Mouse (Mus musculus) ZHBTc4 (cell line): ENCODE results near the gene 0610010K14Rik.

ENCODE experiments used
- DNase-seq: peaks from one replicate; pipeline ENCODE4 v3.0.0-alpha.2; 2011; ENCODE audit warnings: low read depth, low spot score

Gene 0610010K14Rik

GRCm38 (mm10) chr11:70216103-70216502, 21.6 kb downstream of the 0610010K14Rik start:
- DNase-seq, result no peak

- peak; percentile 25 for DNase-seq
Observed at GRCm38 (mm10) chr11:70215301-70215700, 22.4 kb downstream of the 0610010K14Rik start.

- peak; percentile 32 for DNase-seq
Observed at GRCm38 (mm10) chr11:70214856-70215209, 22.9 kb downstream of the 0610010K14Rik start.

GRCm38 (mm10) chr11:70214191-70214855, 23.4 kb downstream of the 0610010K14Rik start:
- DNase-seq, result no peak

- peak; percentile 39 for DNase-seq
Observed at GRCm38 (mm10) chr11:70213736-70214135, 24.0 kb downstream of the 0610010K14Rik start.

GRCm38 (mm10) chr11:70212896-70213295, 24.8 kb downstream of the 0610010K14Rik start:
- DNase-seq, result peak; percentile 68

- no peak for DNase-seq
Observed at GRCm38 (mm10) chr11:70212423-70212822, 25.3 kb downstream of the 0610010K14Rik start, which contains the start of gene Slc16a11. Slc16a11 (plus strand) TSS chr11:70212752.

- no peak for DNase-seq
Observed at GRCm38 (mm10) chr11:70211972-70212371, 25.7 kb downstream of the 0610010K14Rik start.

GRCm38 (mm10) chr11:70210681-70211080, 27.0 kb downstream of the 0610010K14Rik start:
- no peak for DNase-seq

GRCm38 (mm10) chr11:70208778-70209388, 28.8 kb downstream of the 0610010K14Rik start:
- no peak for DNase-seq

- DNase-seq, result no peak
Observed at GRCm38 (mm10) chr11:70207283-70207682, 30.4 kb downstream of the 0610010K14Rik start.

- DNase-seq, result no peak
Observed at GRCm38 (mm10) chr11:70206801-70207200, 30.9 kb downstream of the 0610010K14Rik start.

GRCm38 (mm10) chr11:70201691-70202090, 36.0 kb downstream of the 0610010K14Rik start:
- DNase-seq, result peak; percentile 86

GRCm38 (mm10) chr11:70200036-70200608, 37.6 kb downstream of the 0610010K14Rik start:
- no peak for DNase-seq

- no peak for DNase-seq
Observed at GRCm38 (mm10) chr11:70199107-70199506, 38.6 kb downstream of the 0610010K14Rik start.

- DNase-seq, result no peak
Observed at GRCm38 (mm10) chr11:70198332-70198731, 39.4 kb downstream of the 0610010K14Rik start.

GRCm38 (mm10) chr11:70193354-70194285, 44.1 kb downstream of the 0610010K14Rik start:
- DNase-seq, result no peak

GRCm38 (mm10) chr11:70192157-70192556, 45.6 kb downstream of the 0610010K14Rik start:
- DNase-seq, result no peak

- no peak for DNase-seq
Observed at GRCm38 (mm10) chr11:70191188-70191587, 46.5 kb downstream of the 0610010K14Rik start.

- peak; percentile 40 for DNase-seq
Observed at GRCm38 (mm10) chr11:70189319-70190134, 48.2 kb downstream of the 0610010K14Rik start.
